Mouse (Mus musculus): Measurements from ENCODE around the gene Haus8.

DNA sequence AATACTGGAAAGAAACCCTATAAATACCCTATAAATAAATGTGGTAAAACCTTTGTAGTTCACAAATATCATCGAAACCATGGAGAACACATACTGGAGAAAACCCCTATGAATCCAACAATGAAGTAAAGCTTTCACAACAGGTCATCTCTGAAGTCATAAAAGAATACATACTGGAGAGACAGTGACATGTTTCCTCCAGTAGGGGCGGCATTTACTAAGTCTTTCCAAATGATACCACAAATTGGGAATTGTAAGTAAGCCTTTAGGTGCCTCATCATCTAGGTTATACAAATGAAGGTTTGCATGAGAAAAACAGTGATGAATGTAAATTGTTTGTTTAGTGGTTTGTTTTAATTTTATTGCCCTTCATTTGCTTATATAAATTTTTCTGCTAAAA, 48.2 kb downstream of the Haus8 start:
- no peak for TF ChIP-seq CTCF (IDR thresholded peaks at IDR 0.05; ENCODE audit: borderline replicate concordance, insufficient read depth, low read depth, low read length)
- TF ChIP-seq POLR2A (IDR thresholded peaks at IDR 0.05; ENCODE audit: borderline replicate concordance, insufficient read depth, low read length) = no peak
